Mouse (Mus musculus): ENCODE results near the gene Arpc1a.
"Not testable (repeated sequence)": the region's sequence is repeated elsewhere in the genome, so short reads cannot be mapped to it uniquely, and the experiment has no call there.

Arpc1a gene

GRCm38 (mm10) chr5:145083632-145084451 lies at the start of gene Arpc1a, which contains the start of gene Kpna7:
Gene Arpc1a (plus strand): TSS chr5:145083830.
Gene Kpna7 (minus strand): TSS chr5:145084030.
- peak; percentile 98 for ATAC-seq (ENCODE audit: low TSS enrichment)

GRCm38 (mm10) chr5:145041628-145042027 lies 42.0 kb upstream of the Arpc1a start:
- ATAC-seq (ENCODE audit: low TSS enrichment), result no peak

DNA sequence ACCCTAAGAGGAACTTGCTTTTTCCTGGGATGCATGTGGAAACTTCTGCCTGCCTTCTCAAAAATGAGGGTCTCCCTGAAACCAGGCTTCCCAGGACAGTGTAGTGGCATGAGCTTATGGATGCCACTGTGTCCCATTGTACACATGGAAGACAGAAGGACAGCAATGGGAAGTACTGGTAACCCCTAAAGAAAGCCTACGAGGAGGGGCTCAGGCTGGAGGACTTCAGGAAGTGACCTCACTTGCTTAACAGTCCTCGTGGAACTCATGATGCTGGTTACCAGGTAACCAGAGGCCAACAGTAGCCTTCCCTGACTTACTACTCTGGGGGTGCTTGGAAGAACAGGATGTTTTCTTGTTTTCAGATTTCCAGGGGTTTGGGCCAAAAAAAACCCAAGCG lies 40.9 kb upstream of the Arpc1a start, which contains the start of gene 1700018F24Rik:
Gene 1700018F24Rik (plus strand): TSS at position 301 of the 400 bp plus-strand sequence.
- ATAC-seq (ENCODE audit: low TSS enrichment), result not testable (repeated sequence)

DNA sequence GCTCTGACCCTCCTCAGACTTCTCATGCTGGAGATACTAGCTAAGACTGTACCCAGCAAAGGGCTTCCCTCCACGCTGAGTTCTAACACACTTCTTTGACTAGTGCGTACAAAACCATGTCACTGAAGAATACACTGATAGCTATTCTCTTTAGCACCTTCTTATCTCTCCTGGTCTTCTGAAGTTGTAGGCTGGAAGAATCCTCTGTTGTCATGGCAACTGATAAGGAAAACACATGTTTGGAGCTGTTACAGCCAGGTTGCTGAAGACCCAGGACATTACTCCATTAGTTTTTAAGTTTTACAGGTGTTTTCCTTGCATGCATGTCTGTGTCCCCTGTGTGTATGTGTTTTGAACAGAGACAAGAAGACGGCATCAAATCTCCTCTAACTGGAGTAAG lies 29.4 kb upstream of the Arpc1a start:
- ATAC-seq (ENCODE audit: low TSS enrichment), result not testable (repeated sequence)

DNA sequence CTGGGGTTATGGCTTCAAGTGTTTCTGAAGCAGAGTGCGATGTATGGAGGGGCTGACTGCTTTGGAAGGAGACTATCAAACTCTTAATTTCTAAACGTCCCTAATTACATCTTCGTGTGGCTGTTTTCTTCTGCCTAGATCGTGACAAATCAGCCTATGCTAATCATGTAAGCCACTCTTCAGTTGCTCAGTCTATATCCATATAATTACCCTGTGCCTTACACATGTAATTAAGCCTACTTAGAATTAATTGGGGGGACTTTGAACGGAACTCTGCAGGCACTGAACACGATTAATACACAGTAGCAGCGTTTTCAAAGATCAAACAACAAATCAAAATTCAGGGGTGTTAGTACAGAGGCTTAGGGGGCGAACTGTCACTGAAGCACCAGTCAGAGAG lies 25.7 kb upstream of the Arpc1a start:
- ATAC-seq (ENCODE audit: low TSS enrichment), result no peak

DNA sequence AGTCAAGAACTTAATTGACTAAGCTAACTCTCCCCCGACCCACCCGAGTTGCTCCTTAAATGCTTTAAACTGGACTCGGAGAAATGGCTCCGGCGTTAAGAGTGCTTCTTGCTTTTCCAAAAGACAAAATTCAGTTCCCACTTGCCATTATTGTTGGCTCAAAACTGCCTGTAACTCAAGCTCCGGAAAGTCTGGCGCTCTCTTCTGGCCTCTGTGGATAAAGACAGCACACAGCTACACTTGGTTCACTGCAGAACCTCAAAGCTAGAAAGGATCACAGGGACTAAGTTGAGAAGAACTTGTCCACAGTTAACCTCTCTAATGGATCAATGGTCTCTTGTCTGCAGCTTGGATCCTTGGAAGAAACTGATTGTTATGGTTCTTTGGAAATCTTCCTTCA lies 24.9 kb upstream of the Arpc1a start:
- ATAC-seq (ENCODE audit: low TSS enrichment), result no peak

DNA sequence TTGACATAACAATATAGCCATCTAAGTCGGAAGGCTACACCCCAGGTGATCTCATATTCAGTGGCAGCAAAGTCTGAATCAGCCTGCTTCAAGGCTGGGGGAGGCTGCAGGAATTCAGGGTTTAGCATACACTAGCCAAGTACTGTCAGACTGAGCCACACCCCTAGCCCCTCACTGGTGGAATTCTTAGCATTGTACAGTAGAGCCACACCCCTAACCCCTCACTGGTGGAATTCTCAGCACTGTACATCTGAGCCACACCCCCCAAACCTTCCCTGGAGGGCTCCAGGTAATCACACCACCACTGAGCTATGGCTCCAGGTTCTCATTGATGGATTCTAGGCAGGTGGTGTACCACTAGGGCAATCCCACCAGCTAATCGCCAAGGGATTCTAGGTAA lies 24.1 kb upstream of the Arpc1a start:
- ATAC-seq (ENCODE audit: low TSS enrichment), result no peak

GRCm38 (mm10) chr5:145064765-145065340 lies 18.8 kb upstream of the Arpc1a start:
- no peak for ATAC-seq (ENCODE audit: low TSS enrichment)

- ATAC-seq (ENCODE audit: low TSS enrichment), result no peak
Observed at GRCm38 (mm10) chr5:145068863-145069262, 14.8 kb upstream of the Arpc1a start.

- peak; percentile 87 for ATAC-seq (ENCODE audit: low TSS enrichment)
Observed at GRCm38 (mm10) chr5:145069707-145070106, 13.9 kb upstream of the Arpc1a start.

- ATAC-seq (ENCODE audit: low TSS enrichment), result no peak
Observed at GRCm38 (mm10) chr5:145071342-145071741, 12.3 kb upstream of the Arpc1a start.

GRCm38 (mm10) chr5:145075081-145075480 lies 8.5 kb upstream of the Arpc1a start:
- ATAC-seq (ENCODE audit: low TSS enrichment), result no peak

- no peak for ATAC-seq (ENCODE audit: low TSS enrichment)
Observed at GRCm38 (mm10) chr5:145081866-145082613, 1.6 kb upstream of the Arpc1a start.

GRCm38 (mm10) chr5:145083201-145083600 lies 429 bp upstream of the Arpc1a start:
- not testable (repeated sequence) for ATAC-seq (ENCODE audit: low TSS enrichment)

DNA sequence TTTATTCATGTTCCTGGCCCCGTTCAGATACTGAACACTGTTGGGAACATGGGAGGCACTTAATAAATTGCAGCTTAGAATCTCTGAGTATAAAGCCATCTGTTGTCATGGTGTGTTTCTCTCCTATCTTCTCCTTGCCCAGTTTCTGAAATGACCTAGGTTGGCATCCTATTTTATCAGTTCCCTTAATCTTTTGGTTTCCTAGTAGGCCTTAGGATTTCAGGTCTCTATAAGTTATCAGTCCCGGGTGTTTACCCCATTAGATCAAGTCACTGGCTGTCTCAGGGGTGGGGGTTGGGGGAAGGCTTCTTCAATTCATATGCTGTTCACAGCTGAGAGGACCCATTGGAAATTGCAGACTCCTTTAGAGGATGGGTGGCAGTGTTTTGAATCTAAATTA lies 1.2 kb downstream of the Arpc1a start:
- ATAC-seq (ENCODE audit: low TSS enrichment), result no peak

- ATAC-seq (ENCODE audit: low TSS enrichment), result no peak
Observed at GRCm38 (mm10) chr5:145088186-145088585, 4.6 kb downstream of the Arpc1a start.

DNA sequence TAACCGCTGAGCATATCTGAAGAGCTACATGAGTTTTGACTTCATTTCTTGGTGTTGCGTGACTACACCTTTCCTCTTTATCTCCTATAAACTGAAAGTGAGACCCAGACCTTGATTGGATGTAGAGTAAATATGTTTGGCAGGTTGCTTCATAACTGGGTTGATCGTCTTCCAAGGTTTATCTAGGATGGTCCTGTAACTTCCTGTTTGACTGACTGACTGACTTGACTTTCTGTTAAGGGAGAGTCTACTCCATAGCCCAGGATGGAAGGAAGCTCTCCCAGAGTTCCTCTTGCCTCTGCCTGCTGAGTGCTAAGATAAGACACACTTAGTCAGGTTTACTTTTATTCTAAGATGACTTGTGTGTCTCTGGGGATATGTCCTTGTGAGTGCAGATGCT lies 6.2 kb downstream of the Arpc1a start:
- ATAC-seq (ENCODE audit: low TSS enrichment), result no peak

DNA sequence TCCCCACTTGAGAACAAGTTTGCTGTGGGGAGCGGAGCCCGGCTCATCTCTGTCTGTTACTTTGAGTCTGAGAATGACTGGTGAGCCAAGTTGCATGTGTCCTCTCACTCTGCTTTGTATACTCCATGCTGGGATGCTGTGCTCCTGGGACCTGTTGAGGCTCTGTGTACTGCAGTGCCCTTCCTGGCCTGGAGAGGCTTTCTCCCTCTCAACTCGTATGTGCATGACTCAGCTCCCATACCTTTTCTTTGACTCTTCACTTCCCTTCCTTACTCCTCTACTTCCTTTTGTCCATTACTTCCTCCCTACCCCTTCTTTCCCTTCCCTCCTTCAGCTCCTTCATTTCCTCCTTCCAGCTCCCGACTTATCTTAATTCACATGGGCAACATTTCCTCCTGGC lies 12.6 kb downstream of the Arpc1a start:
- ATAC-seq (ENCODE audit: low TSS enrichment), result no peak

- no peak for ATAC-seq (ENCODE audit: low TSS enrichment)
Observed at GRCm38 (mm10) chr5:145098340-145098821, 14.8 kb downstream of the Arpc1a start.

DNA sequence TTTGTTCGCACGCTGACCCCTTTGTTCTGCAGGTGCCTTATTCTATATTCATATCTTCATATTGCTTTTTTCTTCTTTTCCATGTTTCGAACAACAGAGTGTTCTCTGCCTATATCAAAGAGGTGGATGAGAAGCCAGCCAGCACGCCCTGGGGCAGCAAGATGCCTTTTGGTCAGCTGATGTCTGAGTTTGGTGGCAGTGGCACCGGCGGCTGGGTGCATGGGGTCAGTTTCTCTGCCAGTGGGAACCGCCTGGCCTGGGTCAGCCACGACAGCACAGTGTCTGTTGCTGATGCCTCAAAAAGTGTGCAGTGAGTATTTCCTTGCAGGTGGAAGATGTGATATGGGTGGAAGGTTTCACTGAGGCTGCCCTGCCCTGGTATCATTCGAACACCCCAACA lies 17.3 kb downstream of the Arpc1a start:
- no peak for ATAC-seq (ENCODE audit: low TSS enrichment)

GRCm38 (mm10) chr5:145101451-145101850 lies 17.8 kb downstream of the Arpc1a start:
- not testable (repeated sequence) for ATAC-seq (ENCODE audit: low TSS enrichment)

GRCm38 (mm10) chr5:145102706-145103105 lies 19.1 kb downstream of the Arpc1a start:
- peak; percentile 44; the same call in 1 of the 2 replicates for ATAC-seq (ENCODE audit: low TSS enrichment)

Measured in frontal cortex, adult (tissue).